Mouse (Mus musculus) forelimb bud, embryonic 11.5 days (tissue): ENCODE measurements around the gene Gnb1.
A peak's percentile ranks its signal among the peaks of the same experiment; 100 is the strongest.

Experiments used
- DNase-seq: peaks from one replicate; pipeline ENCODE4 v3.0.0-alpha.2; 2012; ENCODE audit warnings: low read depth, low spot score

Gnb1 gene

DNA sequence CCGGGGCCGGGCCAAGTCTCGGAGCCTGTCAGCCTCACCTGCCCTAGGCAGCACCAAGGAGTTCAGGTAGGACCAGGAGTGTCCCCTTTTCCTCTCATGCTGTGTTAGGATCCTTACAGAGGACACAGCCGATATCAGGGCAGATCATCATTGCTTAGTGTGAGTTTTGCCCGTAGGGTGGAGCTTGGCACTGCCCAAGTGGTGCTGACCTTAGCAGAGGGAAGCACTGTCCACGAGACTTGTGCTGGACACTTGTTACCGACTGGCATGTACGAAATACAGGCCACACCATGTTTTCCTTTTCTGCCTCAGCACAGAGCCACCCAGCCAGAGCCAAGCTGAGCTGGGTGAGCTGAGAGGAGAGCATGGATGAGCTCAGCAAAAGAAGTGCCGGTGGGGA, 86.0 kb downstream of the Gnb1 start:
- DNase-seq: no peak

DNA sequence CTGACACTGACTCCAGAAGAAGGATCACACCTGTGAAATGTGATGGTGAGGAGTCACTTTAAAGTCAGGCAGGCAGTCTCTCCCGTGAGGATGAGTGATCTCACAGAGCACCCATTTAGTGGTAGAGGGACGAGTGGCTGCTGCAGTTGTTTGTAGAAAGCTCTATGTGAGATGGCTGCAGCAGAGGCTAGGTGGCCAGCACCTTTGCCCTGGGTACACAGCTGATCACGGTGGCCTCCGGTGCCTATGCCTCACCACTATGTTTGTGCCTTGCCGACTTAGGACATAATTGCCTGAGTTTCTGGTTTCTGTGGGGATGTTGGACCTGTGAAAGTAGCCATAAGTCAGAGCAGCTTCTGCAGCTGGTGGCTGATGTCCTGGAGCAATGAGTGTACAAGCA, 86.6 kb downstream of the Gnb1 start:
- no peak for DNase-seq

DNA sequence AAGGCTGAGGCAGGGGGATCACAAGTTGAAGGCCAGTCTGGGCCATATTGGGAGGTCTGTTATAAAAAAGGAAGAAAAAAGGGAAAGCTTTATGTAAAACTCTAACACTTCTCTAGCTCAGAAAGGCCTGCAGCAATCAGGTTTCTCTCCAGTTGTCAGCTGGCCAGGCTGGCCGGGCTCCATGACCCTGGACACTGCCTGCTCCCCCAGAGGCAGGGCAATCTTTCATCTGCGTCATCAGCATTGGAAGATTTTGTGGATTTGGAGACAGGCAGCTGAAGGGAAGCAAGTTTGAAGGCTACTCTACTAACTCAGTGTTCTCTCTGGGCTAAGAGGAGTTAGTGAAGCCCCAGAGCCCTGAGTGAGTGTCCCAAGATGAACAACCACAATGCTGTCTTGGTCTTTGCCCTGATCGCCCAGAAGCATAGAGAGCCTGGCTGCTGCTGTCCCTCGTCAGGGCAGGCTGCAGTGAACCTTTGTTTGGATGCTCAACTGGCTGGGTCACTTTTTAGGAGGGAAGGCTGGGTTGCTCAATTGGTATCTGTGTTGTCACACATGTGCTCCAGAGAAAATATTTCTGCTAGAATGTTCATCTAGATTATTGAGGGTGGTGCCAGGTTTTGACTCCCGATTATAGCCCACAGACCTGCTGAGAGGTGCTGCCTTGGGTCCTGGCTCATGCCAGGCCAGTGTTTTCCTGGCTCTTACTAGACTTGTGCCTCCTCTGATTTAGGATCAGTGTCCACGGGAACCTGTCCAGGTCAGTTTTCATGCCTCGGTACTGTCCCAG, 87.4 kb downstream of the Gnb1 start:
- DNase-seq: no peak

DNA sequence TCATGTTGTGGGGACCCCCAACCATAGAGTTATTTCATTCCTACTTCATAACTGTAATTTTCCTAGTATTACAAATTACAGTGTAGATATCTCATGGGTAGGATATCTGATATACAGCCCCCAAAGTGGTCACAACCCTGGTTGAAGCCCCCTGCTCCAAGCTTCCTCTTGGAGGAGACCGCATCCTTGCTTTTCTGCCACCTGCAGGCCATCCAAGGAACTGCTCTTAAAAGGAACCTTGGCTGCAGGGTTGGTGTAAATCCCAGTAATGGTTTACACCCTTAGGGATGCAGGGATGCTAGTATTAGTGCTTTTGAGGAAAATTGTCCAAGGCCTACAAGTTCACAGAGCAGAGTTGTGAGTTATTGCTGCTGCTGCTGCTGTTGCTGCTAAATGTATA, 89.3 kb downstream of the Gnb1 start:
- DNase-seq: no peak

DNA sequence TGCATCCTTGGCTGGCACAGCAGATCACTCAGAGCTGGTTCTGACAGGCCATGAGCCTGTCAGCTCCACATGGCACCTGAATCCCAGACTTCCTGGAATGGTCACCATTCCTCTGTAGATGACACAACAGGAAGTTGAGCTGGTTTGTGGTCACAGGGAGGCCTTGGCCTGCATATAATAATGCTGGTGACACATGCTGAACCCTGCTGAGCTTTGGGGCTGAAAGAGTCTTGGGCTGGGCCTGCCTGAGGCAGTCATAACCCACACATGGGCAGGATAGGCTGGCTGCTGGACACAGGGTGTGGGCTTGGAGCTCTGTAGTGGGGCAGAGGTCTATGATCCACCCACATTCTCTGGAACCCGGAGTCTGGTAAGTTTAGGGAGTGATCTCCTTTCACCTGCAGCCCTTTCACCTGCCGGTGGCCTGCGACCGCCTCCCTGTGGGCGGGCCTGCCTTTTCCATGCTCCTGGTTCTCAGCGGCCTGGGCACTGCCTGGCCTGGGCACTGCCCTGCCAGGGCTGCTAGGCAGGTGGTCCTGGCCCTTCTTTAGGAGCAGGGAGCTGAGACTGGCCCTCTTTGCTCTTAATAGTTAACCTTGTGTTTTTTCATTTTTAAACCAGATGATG, 91.2 kb downstream of the Gnb1 start:
- DNase-seq: no peak

DNA sequence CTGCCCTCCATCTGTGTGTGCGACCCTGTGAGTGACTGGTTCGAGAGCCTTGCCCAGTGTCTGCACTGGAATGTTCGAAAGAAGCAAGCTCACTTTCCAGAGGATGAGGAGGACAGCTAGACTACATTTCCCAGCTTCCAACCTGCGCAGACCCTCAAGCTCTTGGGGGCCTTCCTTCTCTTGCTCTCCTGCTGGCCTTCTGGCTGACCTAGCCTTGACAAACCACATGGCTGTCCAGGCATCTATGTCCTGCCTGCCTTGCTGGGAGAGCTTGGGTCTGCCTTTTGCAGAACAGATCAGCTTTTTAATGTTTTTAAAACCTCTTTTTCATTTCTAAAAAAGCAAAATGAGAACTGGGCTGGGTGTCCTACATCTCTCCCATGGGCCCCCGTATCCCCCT, 98.2 kb downstream of the Gnb1 start:
- no peak for DNase-seq

DNA sequence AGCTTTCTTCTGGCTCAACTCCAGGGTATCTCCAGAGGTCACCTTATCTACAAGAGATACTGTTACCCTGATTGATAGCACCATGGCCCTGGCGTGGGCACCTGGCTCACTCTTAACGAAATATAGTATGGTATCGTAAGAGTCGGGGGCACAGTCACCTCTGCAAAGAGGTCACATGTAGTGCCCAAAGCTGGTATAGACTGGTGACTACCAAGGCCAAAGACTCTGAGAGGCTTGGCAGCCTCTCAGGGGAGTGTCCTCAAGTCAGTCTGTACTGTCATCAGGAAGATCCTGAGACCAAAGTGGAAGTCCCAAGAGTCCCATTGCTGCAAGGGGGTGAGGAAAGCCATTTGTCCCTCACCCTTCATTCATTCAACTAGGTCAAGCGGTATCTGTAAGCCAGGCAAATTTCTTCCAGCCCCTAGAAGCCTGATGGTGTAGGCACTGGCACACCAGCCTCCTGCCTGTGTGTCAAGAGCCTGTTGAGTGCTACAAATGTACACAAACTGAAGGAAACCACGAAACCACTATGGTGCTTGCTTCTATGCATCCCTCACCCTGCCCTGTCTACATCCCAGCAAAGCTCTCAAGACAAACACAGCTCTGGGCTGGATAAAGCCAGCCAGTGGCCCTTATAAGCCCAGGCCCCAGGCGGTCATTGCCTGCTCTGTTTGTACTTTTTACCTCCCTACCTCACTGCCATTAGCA, 100.0 kb downstream of the Gnb1 start:
- DNase-seq: no peak

DNA sequence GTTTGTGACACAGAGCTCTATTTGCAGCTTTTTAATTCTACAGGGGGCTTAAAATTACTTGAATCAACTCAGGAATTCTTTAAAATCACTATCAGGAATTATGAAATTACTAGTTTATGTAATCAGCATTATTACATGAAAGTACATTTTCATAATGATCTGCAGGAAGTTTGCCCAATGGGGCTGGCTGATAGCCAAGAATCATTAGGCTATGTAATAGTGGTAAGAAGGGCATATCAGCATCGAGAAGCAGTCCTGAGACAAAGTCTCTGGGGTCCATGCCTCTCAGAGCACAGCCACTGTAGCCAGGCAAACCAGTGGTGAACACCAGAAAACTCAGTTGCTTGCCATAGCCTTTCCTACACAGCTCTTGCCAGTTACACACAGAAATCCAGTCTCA, 102.6 kb downstream of the Gnb1 start:
- no peak for DNase-seq

DNA sequence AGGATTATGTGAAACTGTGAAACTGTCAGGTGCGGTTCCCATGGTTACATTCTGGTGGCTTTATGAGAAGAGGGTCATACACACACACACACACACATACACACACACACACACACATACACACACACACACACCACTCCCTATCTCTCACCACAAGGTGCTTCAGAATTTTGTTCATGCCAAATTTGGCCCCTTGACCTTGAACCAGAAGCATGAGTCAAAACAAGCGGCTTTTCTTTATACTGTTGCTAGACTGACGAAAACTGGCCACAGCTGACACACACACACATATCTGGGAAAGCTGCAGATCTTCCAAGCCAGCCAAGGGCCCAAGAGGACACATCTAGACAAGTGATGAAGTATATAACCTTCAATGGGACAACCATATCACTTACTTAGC, 104.6 kb downstream of the Gnb1 start:
- no peak for DNase-seq

DNA sequence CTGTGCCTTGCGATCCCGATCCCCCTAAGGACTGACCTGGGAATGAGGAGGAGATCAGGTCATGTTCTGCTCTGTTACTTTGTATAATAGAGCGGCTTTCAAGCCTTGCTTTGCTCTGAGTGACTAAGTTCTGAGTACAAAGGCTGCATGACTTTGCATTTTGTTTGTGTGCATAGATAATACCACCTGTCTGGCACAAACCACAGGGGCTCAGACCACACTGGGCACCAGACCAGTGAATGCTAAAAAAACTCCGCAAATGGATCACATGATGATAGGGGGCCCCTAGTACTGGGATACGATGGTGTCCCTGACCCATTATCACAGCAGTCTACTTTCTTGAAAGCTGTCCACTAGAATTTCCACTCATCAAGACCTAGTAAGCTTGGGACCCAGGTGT, 105.4 kb downstream of the Gnb1 start:
- DNase-seq: no peak

DNA sequence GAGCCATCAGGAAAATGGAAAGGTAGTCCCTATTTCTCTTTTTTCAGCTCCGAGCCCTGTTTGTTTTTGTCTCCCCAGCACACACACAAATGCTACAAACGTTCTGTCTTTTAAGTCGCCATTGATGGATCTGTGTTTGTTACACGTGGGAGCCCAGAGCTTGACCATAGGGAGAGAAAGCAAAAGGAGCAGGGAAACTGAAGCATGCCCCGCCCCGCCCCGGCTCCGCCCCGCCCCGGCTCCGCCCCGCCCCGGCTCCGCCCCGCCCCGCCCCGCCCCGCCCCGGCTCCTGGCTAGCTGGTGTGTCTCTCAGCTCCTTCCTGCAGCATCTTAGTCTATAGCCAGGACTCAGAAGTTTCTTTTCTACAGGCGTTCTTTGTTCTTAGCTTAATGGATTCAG, 107.4 kb downstream of the Gnb1 start:
- DNase-seq: no peak

DNA sequence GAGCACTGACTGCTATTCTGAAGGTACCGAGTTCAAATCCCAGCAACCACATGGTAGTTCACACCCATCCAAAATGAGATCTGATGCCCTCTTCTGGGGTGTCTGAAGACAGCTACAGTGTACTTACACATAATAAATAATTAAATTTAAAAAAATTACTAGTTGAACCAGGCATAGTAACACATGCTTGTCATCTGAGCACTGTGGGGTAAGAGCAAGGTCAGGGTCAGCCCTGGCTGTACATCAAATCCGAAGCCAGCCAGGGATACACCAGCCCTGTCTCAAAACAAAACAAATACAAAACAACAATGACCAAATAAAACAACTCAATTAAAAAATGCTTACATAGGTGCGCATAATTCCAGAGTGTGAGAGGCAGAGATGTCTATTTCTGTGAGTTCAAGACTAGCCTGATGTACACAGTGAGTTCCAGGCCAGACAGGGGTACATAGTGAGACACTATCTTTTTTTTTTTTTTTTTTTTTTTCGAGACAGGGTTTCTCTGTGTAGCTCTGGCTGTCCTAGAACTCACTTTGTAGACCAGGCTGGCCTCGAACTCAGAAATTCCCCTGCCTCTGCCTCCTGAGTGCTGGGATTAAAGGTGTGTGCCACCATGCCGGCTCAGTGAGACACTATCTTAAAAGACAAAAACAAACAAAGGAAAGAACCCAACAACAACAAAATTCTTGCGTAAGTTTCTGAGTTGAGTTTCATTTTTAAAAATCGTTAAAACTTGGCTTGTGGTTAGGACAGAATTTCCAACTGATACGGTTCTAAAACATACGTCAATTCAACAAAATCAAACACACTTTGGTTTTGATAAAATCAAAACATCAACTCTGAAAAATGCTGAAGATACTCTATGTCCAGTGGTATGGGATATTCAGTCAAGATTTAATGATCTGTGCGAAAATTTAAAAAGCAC, 109.0 kb downstream of the Gnb1 start:
- DNase-seq: no peak

DNA sequence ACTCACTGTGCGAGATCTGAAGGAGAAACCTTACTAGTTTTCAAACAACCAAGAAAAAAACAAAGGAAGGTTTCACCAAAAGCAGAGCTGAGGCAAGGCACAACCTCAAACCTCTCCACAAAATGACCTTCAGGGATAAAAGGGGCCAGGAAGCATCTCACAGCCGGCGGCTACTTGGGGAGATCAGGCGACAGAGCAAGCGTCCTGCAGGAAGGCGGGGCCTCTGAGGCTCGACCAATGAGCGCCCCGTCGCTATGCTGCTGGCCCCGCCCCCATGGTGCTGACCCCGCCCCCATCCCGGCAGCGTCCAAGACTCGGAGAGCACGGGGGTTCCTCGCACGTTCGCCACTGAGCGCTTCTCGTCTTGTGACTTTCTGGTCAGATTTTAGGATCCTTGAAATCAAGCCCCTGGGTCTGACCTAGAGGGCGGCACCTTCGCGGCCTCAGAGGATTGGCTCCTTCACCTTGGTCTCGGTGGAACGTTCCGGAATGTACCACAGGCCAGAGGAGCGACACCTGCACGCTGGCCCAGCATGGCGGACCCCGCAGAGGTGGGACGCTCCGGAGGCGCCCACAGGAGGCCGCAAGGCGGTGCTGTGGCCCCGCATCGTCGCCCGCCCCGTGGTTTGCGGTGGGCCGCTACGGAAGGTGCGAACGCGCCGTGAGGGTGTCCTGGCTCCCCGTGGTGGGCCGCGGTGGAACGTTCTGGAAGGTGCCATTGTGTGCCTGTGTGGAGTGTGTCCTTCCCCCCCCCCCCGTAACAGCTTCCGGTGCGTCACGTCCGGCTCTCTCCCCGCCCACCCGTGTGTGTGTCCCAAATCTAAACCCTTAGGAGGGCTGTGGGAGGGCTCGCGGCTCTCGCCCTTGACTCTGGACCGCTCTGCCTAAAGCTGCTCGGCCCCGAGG, 110.2 kb downstream of the Gnb1 start, which contains the start of gene Slc35e2:
TSS of gene Slc35e2 (plus strand) at position 326 of the 906 bp plus-strand sequence.
- DNase-seq: peak; percentile 88

DNA sequence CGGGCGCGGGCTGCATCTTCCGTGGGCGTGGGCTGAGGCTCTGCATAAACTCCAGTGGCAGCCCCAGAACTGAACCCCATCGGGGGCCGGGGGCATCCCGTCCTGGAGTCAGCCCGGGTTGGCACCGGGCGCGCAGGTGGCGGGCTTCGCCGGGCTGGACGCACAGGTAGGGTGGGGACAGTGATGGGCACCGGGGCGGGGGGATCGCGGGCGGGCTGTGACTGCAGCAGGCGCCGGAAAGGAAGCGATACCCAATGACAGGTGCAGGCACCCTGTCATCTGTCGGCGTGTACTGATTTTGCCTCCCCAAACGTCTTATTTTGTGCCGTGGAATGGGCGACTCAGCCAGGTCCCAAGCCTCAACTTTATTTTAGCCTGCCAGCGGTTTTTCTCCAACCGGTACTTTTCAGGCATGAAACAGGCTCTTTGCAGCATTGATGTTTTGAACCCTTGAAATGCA, 110.9 kb downstream of the Gnb1 start:
- peak; percentile 8 for DNase-seq

DNA sequence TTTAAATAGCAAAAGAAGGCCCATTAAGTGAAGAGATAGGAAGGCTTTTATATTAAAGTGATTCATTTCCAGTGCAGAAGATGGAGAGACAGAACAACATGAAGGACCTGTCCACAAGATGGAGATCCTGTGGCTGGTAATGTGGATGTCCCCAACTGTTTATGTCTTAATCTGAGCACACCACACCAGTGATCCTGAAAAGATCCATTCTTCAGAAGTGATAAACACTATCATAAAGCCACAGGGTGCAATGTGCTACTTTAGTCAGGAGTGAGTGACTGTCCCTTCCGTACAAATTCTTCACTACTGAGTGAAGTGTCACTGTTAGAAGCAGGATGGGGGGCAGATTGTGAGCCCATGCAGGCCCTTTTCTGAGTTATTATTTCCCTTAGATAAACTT, 111.6 kb downstream of the Gnb1 start:
- no peak for DNase-seq

DNA sequence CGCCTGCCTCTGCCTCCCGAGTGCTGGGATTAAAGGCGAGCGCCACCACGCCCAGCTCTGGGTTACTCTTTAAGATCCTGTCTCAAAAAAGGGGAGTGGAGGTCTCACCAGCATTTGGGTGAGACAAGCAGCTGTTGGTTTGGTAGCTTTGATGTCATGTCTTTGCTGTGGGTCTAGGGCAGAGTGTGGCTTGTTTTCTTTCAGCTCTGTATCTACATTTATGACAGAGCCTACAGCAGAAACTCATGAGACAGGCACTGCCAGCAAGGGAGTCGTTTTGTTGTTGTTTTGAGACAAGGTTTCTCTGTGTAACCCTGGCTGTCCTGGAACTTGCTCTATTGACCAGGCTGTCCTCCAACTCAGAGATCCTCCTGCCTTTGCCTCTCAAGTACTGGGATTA, 112.6 kb downstream of the Gnb1 start:
- DNase-seq: no peak

DNA sequence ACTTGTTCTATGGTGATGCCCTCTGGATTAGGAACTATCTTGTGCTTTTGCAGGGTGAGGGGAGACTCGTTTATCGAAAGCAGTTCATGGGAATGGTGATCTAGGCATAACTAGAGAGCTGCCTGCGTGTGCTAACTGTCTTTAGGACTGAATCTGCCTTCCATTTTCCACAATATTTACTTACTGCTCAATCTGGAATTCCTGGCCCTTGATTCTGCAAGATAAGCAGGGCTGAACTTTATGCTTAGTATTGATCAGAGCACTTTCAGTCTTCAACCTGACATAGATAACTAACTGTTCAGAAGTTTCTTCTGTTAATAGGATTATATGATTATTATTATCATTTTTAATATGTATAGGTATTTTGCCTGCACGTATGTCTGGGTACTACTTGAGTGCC, 114.0 kb downstream of the Gnb1 start:
- no peak for DNase-seq

DNA sequence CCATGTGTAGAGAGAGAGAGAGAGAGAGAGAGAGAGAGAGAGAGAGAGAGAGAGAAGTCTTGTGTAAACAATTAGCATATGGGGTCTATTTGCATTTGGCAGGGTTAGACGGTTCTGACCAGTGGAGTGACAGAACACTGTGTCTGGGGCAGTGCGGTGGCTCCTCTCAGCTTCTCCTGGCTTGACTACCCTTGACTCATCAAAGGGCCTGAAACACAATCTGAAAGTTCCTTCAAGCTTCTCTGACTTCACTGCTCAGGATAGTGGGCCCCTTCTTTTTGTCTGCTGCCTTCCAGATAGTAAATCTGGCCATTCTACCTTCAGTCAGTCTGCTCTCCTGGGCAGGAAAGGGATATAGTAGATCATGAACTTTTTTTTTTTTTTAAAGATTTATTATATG, 115.7 kb downstream of the Gnb1 start:
- no peak for DNase-seq
